Mouse (Mus musculus) heart, postnatal 14 days (tissue): ENCODE results near the gene Zscan4-ps3. TPM values are rescaled to one million over a fixed set of nuclear protein-coding genes. Genes with fewer than 3 reads are reported as not detected.
"Not testable (repeated sequence)": the region's sequence is repeated elsewhere in the genome, so short reads cannot be mapped to it uniquely, and the experiment has no call there.

ENCODE experiments used
- DNase-seq, 2 experiments: peaks; one replicate each; pipeline ENCODE4 v3.0.0; 2021 to 2022
- intact Hi-C: fragments of 180-260 bp; cut with DNase I; formaldehyde crosslinking; loops from one replicate; pipeline ENCODE4 v1.15.1; 2025
- long read RNA-seq, 2 experiments: library from polyadenylated mRNA; stranded (forward); transcript quantifications; one replicate each; pipeline ENCODE4 v2.0.0; 2021
- total RNA-seq, 2 experiments: library from RNA; stranded (reverse); gene quantifications; 2 replicates each; pipeline ENCODE4 v1.2.3; 2021

Zscan4-ps3 gene
- not detected for total RNA-seq
- long read RNA-seq, experiment 1, result 0 reads
- long read RNA-seq, experiment 2, result 0 reads

DNA sequence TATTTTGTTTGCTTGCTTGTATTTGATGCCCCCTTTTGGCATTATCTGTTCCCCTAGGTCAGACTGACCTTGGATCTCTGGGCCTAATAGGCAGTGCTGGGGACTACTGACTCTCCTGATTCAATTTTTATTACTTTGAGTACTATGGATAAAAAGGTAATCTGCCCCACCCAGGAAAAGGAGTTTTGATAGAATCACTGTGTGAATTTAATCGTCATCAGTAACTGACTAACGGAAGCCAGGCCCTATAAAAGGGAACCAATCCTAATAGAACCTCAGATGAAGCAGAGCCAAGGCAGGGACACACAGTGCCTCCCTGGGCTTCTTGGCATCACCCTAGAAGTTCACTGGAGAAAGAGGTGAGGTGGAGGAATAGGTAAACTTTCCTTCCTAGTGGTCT lies at the start of gene Zscan4-ps3:
Gene Zscan4-ps3, plus strand, starts transcription at position 301 of the 400 bp plus-strand sequence.
- intact Hi-C loops, result not testable (repeated sequence)

DNA sequence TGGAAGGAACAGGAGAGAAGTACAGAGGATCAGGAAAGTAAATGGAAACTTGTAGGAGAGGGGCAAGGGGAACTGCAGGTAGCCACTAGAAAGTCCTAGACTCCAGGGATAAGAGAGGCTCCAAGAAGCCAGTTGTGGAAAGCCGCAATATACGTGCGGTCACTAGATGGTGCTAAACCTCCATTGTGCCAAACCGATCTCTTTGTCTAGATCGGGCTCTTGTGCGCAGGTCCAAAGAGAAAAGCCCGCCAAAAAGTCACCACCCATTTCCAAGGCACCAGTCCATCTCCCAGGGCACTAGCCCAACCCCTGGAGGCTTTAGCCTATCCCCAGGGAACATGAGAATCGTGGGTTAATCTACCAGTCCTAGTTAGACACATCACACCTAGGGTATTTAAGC lies 8.0 kb downstream of the Zscan4-ps3 start:
- intact Hi-C loops, result not testable (repeated sequence)
- DNase-seq, result peak in 1 of 2 experiments; percentile 1

More for the DNA sequence above, at the start of gene Zscan4-ps3:
- not testable (repeated sequence) for DNase-seq

Other genes starting within 250 kb of the Zscan4-ps3 start
- not detected for gene Zscan4f, start 211.4 kb upstream of the Zscan4-ps3 start, total RNA-seq
- not detected for gene Zscan4-ps2, start 95.0 kb upstream of the Zscan4-ps3 start, total RNA-seq
- gene Vmn1r72, start 70.8 kb downstream of the Zscan4-ps3 start, total RNA-seq, result not detected
- gene Vmn1r73, start 121.0 kb downstream of the Zscan4-ps3 start, total RNA-seq, result not detected
- gene Vmn1r74, start 224.7 kb downstream of the Zscan4-ps3 start, total RNA-seq, result not detected